Mouse (Mus musculus) stomach, embryonic 16.5 days (tissue): Measurements from ENCODE around the gene Rftn1. TPM values are rescaled to one million over a fixed set of nuclear protein-coding genes. Genes with fewer than 3 reads are reported as not detected.

Experiments
- ATAC-seq: fragments of 200-750 bp; cut with Nextera tagmentation; 2 replicates; pipeline ENCODE4 v1.8.0; 2017; ENCODE audit warnings: moderate number of reproducible peaks, moderate TSS enrichment; ENCODE audit not compliant: insufficient read depth, low FRiP score
- H3K27ac ChIP-seq: fragments of 300-500 bp; sonication (generic); 2 replicates; pipeline ENCODE4 v1.5.1; 2014; ENCODE audit warnings: low read length
- H3K27me3 ChIP-seq: fragments of 300-500 bp; sonication (generic); 2 replicates; pipeline ENCODE4 v1.6.1; 2014; ENCODE audit warnings: low read length, control low read depth, mixed read lengths; ENCODE audit not compliant: control insufficient read depth, insufficient read depth
- H3K36me3 ChIP-seq: fragments of 300-500 bp; sonication (generic); 2 replicates; pipeline ENCODE4 v1.6.1; 2014; ENCODE audit warnings: low read length; ENCODE audit not compliant: control insufficient read depth, insufficient read depth
- H3K4me1 ChIP-seq: fragments of 300-500 bp; sonication (generic); 2 replicates; pipeline ENCODE4 v1.6.1; 2014; ENCODE audit warnings: low read length, control low read depth, mixed read lengths; ENCODE audit not compliant: control insufficient read depth, insufficient read depth
- H3K4me2 ChIP-seq: fragments of 300-500 bp; sonication (generic); 2 replicates; pipeline ENCODE4 v1.6.1; 2014; ENCODE audit warnings: low read depth, low read length, mixed read lengths
- H3K4me3 ChIP-seq: fragments of 300-500 bp; sonication (generic); replicated peaks from 2 replicates; pipeline ENCODE4 v1.5.1; 2014; ENCODE audit warnings: mild to moderate bottlenecking, low read length
- H3K9ac ChIP-seq: fragments of 300-500 bp; sonication (generic); 2 replicates; pipeline ENCODE4 v1.6.1; 2014; ENCODE audit warnings: low read length
- H3K9me3 ChIP-seq: fragments of 300-500 bp; sonication (generic); replicated peaks from 2 replicates; pipeline ENCODE4 v1.6.1; 2016; ENCODE audit warnings: low read length, control low read depth; ENCODE audit not compliant: control insufficient read depth
- WGBS: fragments of 180-500 bp; shearing (Covaris S2); extraction: QIAGEN DNeasy Blood & Tissue Kit; methylation state at CpG from one replicate; pipeline ENCODE4 v1.1.7; 2014; 5-methylcytosine and 5-hydroxymethylcytosine counted together
- polyA plus RNA-seq: library from polyadenylated mRNA; unstranded; fragments of >200 nt; fragmentation: Nextera tagmentation; extraction: Ambion mirVana; gene quantifications from 2 replicates; pipeline ENCODE4 v1.2.1, GENCODE M21; 2015

Gene Rftn1
- polyA plus RNA-seq, 1 experiment from 2014 or later, result 12.9 TPM

- Histone ChIP-seq H3K9me3 (no peaks in the 10 kb centered on the region), H3K4me2 (no peak overlapping the region), H3K4me3 (no peak overlapping the region), H3K27ac (no peak overlapping the region), H3K9ac (no peak overlapping the region), H3K27me3 (no peaks in the 10 kb centered on the region), H3K4me1 (no peaks in the 10 kb centered on the region), H3K36me3 (no peaks in the 10 kb centered on the region)
- 0 out of 2 replicates have a peak, but pooled peaks have one; percentile 17 for ATAC-seq
- 65% methylated on average over 6 of the region's 6 CpGs for WGBS
These were observed 118.9 kb downstream of the Rftn1 start for GRCm38 (mm10) chr17:50071602-50071988.

- H3K27ac ChIP-seq, result no peak overlapping the region
- H3K36me3 ChIP-seq, result no peaks in the 10 kb centered on the region
- H3K9me3 ChIP-seq, result no peaks in the 10 kb centered on the region
- H3K9ac ChIP-seq, result no peak overlapping the region
- H3K4me2 ChIP-seq, result no peak overlapping the region
- no peaks in the 10 kb centered on the region for H3K4me1 ChIP-seq
- WGBS, result 70% methylated on average over 7 of the region's 7 CpGs
- no peaks in the 10 kb centered on the region for H3K27me3 ChIP-seq
- no peak overlapping the region for H3K4me3 ChIP-seq
- no peak for ATAC-seq
These were observed 119.5 kb downstream of the Rftn1 start for GRCm38 (mm10) chr17:50070822-50071601.

GRCm38 (mm10) chr17:50069897-50070636 is 120.4 kb downstream of the Rftn1 start:
- H3K27ac ChIP-seq, result no peak overlapping the region
- H3K36me3 ChIP-seq, result no peaks in the 10 kb centered on the region
- no peaks in the 10 kb centered on the region for H3K27me3 ChIP-seq
- H3K4me3 ChIP-seq, result no peak overlapping the region
- WGBS, result 22% methylated on average over 10 of the region's 10 CpGs
- no peak overlapping the region for H3K9ac ChIP-seq
- no peak overlapping the region for H3K4me2 ChIP-seq
- no peaks in the 10 kb centered on the region for H3K9me3 ChIP-seq
- no peak for ATAC-seq
- no peaks in the 10 kb centered on the region for H3K4me1 ChIP-seq

GRCm38 (mm10) chr17:50069205-50069604 is 121.3 kb downstream of the Rftn1 start:
- 68% methylated on average over 5 of the region's 5 CpGs for WGBS
- H3K4me3 ChIP-seq, result no peak overlapping the region
- no peaks in the 10 kb centered on the region for H3K4me1 ChIP-seq
- H3K27me3 ChIP-seq, result no peaks in the 10 kb centered on the region
- ATAC-seq, result no peak
- H3K36me3 ChIP-seq, result no peaks in the 10 kb centered on the region
- H3K9ac ChIP-seq, result no peak overlapping the region
- H3K9me3 ChIP-seq, result no peaks in the 10 kb centered on the region
- H3K27ac ChIP-seq, result no peak overlapping the region
- H3K4me2 ChIP-seq, result no peak overlapping the region

GRCm38 (mm10) chr17:50068681-50069138 is 121.8 kb downstream of the Rftn1 start:
- Histone ChIP-seq H3K36me3 (no peaks in the 10 kb centered on the region), H3K4me3 (no peak overlapping the region), H3K4me2 (no peak overlapping the region), H3K4me1 (no peaks in the 10 kb centered on the region), H3K27ac (no peak overlapping the region), H3K9me3 (no peaks in the 10 kb centered on the region), H3K9ac (no peak overlapping the region), H3K27me3 (no peaks in the 10 kb centered on the region)
- ATAC-seq, result no peak
- 77% methylated on average over 10 of the region's 10 CpGs for WGBS

- no peaks in the 10 kb centered on the region for H3K9me3 ChIP-seq
- H3K27me3 ChIP-seq, result no peaks in the 10 kb centered on the region
- no peaks in the 10 kb centered on the region for H3K4me1 ChIP-seq
- 85% methylated on average over 5 of the region's 5 CpGs for WGBS
- H3K36me3 ChIP-seq, result no peaks in the 10 kb centered on the region
- H3K9ac ChIP-seq, result no peak overlapping the region
- no peak for ATAC-seq
- H3K27ac ChIP-seq, result no peak overlapping the region
- no peak overlapping the region for H3K4me3 ChIP-seq
- no peak overlapping the region for H3K4me2 ChIP-seq
These were observed 122.4 kb downstream of the Rftn1 start for GRCm38 (mm10) chr17:50067774-50068680.

GRCm38 (mm10) chr17:50066822-50067713 is 123.4 kb downstream of the Rftn1 start:
- Histone ChIP-seq H3K9me3 (no peaks in the 10 kb centered on the region), H3K9ac (no peak overlapping the region), H3K27me3 (no peaks in the 10 kb centered on the region), H3K4me3 (no peak overlapping the region), H3K4me1 (no peaks in the 10 kb centered on the region), H3K27ac (no peak overlapping the region), H3K36me3 (no peaks in the 10 kb centered on the region), H3K4me2 (no peak overlapping the region)
- WGBS, result 85% methylated on average over 8 of the region's 8 CpGs
- no peak for ATAC-seq

- no peaks in the 10 kb centered on the region for H3K9me3 ChIP-seq
- no peaks in the 10 kb centered on the region for H3K27me3 ChIP-seq
- H3K4me2 ChIP-seq, result no peak overlapping the region
- 75% methylated on average over 13 of the region's 13 CpGs for WGBS
- no peak overlapping the region for H3K9ac ChIP-seq
- no peak overlapping the region for H3K4me3 ChIP-seq
- no peaks in the 10 kb centered on the region for H3K4me1 ChIP-seq
- no peaks in the 10 kb centered on the region for H3K36me3 ChIP-seq
- no peak overlapping the region for H3K27ac ChIP-seq
- no peak for ATAC-seq
These were observed 126.4 kb downstream of the Rftn1 start for GRCm38 (mm10) chr17:50063832-50064627.
